Mouse (Mus musculus) cerebellum, adult 9-10 months (tissue): ENCODE results near the gene Apobec2.

Experiments
- DNase-seq: peaks from one replicate; pipeline ENCODE4 v3.0.0; 2022

The Apobec2 gene

DNA sequence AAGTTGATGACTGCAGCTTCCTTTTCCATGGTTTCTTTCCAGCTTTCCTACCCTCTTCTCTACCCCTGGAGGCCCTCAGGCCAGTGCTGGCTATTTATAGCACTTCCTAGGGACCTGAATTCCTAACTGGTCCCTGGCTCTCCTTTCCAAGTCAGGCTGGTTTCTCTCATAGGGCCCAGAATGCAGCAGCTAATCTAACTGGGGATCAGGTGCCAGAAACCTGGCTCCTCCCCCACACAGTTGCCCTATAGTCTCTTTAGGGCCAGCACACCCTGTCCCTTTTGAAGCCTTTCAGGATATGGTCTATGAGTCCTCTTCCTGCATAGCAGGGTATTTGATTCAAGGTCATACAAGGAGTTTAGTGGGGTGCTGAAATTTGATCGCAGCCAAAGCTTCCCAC is 3.8 kb upstream of the Apobec2 start:
- DNase-seq, result no peak

DNA sequence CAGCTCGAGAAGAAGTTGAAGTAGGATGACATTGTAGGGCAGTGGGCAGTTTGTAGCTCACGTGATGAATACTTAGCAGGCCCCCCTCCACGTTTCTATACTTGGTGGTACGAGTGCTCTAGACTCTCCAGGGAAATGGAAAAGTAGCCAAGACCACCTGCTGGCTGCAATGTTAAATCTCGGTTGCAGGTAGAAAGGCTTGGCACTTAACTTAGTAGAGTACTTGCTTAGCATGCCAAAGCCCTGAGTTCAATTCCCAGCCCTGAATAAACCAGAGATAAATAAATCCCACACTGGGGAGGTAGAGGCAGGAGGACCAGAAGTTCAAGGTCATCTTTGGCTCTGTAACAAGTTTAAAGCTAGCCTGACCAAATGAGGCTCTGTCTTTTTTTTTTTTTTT is 1.7 kb upstream of the Apobec2 start:
- DNase-seq, result no peak

DNA sequence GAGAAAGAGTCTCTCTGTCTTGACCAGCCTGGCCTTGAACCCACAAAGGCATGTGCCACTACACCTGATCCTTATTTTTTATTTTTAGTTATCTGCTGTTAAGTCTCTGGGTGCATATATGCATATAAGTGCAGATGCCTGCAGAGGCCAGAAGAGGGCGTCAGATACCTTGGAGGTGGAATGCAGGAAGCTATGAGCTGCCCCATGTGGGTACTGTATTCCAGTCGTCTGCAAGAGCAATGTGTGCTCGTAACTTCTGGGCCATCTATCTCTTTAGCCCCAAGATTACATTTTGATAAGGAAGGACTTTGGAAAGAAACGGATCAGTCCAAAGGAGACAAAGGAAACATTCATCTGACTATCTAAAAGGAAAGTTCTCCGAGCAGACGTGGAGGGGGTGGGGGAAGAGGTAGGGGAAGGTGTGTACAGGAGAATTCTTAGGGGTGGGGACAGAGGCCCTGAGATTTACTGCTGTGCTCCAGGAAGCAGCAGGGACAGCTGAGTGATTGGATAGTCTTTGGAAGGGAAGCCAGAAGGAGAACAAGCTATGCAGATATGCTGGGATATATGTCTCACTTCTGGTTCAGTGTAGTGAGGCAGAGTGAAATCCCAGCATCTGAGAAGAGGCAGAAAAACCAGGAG is 1.1 kb upstream of the Apobec2 start:
- no peak for DNase-seq

DNA sequence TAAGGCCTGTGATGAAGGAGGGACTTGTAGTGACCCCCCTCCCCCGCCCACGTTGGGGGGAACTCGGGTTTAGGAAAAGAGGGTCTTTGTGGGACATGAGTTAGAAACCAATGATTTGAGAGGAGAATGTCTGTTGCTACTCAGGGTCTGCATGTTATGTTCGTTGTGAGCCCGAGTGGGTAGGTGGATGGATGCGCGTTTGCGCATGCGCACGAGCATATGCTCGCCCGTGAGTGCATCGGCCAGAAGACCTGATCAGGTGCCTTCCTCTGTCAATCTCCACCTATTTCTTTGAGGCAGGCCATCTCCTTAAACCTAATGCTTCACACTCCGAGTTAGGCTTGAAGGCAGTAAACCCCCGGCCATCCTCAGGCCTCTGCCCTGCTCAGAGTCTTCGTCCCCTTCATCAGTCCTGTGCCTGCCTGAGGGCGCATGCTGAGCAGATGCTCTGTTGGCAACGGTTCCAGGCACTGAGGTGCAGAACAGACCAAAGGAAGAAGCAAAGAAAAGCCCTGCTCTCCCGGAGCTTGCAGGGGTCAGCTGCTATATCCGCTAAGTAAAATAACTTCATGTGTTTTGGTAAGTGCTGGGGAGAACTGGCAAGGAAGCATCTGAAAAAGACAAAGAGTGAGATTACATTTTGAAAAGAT is 401 bp upstream of the Apobec2 start:
- DNase-seq, result no peak

DNA sequence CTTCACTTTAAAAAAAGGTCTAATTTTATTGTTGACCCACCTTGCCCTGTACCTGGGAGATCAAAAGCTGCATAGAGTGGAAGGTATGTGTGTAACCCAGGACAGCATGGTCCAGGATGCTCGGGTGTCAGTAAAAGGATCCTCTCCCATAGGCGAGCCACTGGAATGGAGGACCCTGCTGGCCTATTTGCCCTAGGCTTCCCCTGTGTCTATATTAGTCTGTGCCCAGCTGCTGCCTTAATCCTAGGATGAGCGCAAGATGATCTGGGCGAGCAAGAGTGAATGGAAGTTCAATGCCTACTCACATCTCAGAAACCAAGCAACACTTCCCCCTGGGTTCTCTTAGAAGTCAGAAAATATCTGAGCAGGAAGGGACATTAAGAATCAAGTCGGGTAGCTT is 1.7 kb downstream of the Apobec2 start:
- DNase-seq, result no peak

DNA sequence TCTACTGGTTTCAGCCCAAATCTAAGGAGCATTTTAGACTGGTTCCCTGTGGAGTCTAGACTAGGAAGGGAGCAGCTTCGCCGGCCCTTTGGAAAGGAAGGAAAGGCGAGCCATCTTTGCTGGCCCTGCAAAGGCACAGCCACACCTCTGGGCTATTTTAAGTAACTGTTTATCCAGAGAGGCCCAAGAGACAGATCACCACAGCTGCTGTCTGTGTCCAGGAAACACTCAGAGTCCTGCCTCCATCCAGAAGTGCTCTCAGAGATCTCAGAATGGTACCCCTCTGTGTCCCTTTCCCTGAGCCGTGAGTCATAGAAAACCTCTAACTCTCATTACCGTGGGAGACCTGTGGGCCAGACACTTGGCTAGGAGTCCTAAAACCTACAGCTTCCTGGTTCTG is 2.3 kb downstream of the Apobec2 start:
- DNase-seq, result no peak

DNA sequence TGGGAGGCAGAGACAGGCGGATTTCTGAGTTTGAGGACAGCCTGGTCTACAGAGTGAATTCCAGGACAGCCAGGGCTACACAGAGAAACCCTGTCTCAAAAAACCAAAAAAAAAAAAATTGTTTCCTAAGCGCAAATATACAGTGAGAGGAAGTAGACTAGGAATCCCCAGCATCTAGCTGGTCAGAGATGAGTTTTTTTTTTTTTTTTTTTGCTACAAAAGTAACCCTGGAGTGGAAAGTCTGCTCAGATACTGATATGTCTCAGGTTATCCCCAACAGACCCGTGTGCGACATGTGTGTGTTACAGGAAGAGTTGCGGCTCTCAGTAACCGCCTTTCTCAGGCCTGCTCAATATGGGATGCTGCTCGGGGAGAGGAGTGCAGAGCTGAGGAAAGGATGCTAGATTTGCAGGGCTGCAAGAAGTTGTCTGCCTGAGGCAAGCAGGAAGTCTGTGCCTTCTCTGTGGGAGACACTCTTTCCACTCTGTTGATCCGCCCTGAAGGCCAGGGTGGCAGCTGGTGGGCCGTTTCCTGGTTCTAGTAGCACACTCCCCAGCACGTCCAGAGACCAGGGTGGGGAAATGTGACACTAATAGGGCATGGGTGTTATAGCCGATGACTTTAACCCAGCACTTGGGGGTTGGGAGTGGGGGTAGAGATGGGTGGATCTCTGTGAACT is 4.7 kb downstream of the Apobec2 start:
- DNase-seq, result no peak

DNA sequence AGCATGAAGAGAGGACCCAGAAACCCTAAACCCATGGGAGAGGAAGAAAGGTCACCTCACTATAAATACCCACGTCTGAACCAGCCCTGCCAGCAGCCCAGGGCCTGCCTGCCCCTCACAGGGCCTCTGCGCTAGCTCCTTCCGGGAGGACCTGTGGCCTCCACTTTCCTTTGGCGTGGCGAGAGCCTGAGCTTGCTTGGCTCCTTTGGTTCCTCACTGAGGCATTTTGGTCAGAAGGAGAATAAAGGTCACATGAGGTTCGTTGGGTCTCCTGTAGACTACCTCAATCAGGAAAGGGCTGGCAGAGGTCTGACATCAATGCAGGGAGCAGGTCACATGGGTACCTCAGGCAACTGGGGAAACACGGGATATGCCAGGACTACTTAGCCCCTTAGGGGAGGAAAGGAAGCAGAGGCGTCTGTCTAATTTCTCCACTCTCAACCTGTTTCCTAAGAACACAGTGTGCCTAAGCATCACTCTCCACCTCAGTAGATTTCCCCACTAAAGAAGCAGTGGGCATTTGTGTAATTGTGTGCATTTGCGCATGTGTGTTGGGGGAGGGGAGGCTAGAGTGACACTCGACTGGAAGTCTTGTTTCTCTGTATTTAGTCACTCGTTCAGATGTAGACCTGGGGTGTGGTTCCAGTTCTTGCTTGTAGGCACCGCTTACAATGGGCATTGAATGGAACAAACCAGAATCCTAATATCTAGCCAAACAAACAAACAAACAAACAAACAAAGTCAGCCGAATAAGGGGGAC is 5.6 kb downstream of the Apobec2 start:
- DNase-seq, result no peak

DNA sequence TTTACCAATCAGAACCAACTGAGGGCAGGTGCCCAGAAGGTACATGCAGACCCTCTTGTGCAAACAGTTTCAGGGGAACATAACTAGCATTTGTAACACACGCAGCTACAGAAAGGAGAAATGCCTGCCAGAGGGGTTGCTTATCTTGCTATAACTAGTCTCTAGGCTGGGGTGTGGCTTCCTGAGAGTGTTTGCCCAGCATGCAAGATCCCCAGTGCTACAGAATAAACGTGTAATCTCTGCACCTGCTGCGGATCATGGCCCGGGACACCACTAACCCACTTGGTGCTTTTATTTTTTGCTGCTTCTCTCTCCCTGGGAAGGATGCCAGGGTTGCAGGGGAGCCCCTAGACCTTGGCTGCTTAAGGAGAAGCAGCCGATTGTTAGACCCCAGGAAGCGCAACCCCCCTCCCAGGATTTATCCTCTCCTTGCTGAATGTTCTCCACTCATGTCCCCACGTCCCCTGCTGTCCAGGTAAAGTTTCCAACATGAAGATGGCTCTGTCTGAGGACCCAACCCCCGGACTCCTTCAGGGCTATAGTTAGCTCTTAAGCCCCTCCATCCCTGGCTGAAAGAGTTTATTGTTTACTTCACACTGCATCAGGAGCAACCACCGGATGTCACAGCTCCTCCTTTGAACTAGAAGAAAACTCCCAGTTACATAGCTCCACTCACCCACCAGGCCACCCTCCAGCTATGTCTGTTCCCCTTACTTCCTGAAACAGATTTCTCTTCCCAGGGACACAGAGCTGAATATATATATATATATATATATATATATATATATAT is 6.7 kb downstream of the Apobec2 start:
- no peak for DNase-seq

DNA sequence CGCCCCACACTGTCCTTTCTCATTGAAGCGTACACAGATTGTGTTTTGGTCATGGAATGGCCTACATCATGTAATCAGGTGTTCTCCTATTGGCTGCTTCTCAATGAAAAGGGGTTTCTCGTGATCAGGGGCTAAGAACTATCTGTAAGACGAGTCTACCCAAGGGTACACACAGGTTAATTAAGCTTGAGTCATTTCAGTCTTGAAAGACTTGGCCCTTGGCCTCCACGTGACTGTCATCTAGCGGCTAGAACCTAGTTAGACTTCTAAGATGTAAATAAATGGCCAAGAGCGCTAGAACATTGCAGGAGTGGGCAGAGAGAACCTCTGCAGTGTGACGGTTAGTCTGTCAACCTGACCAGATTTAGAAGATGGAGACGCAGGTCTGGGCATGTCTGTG is 8.5 kb downstream of the Apobec2 start:
- DNase-seq, result no peak

DNA sequence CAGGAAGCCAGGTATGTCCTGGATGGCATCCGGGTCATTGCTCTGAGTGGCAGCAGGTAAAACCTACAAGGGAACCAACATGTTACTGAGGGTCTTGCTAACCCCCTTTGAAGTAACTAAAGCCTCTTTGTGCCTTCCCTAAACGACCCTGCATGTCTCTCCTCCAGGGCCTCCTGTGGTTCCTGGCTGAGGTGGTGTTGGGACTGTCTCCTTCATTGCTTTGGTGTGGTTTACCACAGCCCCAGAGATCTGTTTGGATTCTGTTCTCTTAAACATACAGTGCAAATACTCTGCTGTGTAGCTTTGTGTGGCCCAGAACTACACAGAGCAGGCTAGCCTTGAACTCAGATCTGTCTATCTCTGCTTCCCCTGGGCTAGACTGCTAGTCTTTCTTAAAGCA is 13.2 kb downstream of the Apobec2 start:
- no peak for DNase-seq

DNA sequence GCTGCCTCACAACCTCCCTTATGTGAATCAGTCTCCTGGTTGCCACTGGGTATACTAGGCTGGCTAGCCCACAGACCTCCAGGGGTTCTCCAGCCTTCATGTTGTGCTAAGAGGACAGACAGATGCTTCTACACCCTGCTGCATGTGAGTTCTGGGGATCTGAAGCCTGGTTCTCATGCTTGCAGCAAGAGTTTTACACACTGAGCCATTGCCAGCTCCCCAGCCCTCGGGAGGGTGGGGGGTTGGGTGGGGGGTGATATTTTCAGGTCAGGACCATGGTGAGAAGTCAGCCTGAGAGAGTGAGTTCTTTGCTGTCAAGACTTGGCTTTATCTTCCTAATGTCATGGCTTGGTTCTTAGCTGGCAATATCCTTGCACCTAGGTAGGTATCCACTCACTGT is 13.9 kb downstream of the Apobec2 start:
- DNase-seq, result peak; percentile 6

DNA sequence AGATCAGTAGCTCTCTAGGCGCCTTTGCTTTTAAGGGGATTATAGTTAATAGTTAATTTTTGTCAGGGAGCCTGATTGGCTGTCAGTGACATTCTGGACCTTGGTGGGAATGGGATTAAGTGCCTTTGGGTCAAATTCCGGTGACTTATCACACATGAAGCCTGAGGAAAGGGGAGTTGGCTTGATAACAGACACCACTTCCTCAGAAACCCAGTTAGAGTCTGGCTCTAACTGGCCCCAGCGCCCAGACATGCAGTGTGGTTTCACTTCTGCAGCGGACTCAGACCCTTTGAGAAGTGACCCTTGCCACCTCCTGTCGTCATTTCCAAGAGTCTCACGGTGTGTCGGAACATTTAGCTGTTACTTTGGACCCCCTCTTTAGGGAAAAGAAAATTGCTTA is 14.6 kb downstream of the Apobec2 start:
- DNase-seq, result peak; percentile 10

DNA sequence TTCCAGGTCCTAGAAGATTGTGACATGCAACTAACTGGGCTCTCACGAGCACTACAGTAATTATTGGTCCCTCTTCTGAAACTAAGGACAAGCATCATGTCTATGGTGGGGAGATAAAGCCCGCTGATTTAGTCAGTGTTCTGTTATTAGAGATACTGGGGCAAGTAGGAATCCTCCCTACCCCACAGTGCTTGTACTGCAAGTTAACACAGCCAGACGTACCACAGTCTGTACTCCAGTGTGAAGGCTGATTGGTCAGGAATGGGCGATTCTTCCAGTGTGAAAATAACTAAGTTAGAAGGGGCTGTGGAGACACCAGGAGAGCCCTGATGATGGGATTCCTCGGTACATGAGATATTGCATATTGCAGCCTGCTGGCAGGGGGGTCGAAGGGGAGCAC is 15.2 kb downstream of the Apobec2 start:
- peak; percentile 13 for DNase-seq

DNA sequence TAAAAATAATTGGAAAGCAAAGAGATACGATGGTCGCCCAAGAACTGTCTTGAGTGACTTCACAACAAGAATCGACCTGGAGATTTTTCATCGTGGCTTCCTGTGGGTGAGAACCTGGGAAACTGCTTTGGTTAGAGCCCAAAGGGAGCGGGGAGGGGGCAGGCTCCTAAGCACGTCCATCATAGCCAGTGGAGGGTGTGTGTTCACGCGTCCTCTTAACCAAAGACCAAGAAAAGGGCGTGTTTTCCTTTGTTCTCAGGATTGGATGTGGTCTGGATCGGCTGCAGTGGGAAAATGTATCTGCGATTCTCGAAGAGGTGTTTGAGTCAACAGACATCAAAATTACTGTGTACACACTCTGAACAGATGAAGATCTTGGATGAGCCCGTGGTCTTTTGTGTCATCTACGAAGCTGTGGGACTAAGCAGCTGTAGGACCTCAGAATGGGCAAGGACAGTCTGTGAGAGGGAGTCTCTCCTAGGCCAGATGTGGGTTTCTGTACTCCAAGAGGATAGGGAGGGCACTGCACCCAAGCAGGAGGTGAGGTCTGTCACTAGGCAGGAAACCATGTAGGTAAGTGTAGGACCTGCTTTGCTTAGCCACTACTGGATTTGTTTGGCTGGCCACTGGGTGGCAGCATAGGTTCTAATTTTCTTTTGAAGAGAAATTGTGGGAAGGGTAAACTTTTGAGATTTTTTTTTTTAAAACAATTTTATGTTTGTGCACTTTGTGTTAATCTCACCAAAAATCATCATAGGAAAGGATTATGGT is 16.1 kb downstream of the Apobec2 start:
- DNase-seq, result peak; percentile 62

DNA sequence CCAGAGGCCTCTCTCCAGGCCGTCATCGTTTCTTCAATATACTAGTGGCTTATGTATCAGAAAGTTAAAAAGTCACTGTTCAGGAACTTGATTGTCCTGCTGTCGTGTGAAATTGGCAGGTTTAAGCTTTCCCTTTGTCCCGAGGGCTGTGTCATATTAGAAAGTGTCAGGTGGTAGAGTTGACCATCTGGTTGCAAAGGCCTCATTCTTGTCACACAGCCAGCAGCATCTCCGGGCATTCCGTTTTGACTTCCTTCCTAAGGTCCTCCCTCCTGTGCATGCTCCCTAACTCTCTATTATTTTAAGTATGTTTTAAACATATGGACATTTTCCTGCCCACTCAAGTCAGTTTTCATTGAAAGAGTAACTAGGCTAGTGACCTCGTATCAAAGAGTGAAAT is 16.7 kb downstream of the Apobec2 start:
- DNase-seq, result peak; percentile 80

DNA sequence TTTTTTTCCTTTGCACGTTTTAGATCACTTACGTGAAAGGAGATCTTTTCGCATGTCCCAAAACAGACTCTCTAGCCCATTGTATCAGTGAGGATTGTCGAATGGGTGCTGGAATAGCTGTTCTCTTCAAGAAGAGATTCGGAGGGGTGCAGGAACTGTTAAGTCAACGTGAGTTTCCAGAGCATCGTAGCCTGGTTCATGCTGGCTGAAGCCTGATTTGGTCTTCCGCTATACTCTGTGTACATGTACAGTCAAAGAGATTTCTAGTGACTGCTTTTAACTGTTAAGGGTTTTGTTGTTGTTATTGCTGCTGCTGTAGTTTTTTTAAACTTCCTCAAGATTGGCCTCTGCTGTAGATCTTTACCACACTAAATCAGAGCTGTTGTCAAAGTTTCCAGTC is 21.5 kb downstream of the Apobec2 start:
- peak; percentile 62 for DNase-seq

DNA sequence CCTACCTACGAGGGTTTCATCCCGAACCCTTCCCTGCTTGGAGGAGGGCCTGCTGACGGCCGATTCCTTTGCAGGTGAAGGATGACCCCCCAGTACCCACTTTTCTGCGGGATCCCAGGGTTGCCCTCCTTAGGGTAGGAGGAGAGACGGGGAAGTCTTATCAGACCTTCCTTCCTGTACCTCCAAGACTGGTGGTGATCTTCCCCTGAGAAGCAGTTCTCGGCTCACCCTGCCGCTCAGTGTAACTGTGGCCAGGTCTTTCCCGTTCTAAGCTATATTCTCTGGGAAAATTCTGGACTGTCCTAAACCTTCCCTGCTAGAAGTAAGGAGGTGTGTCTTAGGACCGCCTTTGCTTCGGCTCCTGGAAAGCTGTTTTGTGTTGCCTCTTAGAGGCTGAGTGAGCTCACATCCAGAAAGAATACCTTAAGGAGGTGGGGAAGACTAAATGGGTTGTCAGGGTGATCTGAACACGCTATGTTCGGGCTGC is 22.4 kb downstream of the Apobec2 start:
- no peak for DNase-seq

DNA sequence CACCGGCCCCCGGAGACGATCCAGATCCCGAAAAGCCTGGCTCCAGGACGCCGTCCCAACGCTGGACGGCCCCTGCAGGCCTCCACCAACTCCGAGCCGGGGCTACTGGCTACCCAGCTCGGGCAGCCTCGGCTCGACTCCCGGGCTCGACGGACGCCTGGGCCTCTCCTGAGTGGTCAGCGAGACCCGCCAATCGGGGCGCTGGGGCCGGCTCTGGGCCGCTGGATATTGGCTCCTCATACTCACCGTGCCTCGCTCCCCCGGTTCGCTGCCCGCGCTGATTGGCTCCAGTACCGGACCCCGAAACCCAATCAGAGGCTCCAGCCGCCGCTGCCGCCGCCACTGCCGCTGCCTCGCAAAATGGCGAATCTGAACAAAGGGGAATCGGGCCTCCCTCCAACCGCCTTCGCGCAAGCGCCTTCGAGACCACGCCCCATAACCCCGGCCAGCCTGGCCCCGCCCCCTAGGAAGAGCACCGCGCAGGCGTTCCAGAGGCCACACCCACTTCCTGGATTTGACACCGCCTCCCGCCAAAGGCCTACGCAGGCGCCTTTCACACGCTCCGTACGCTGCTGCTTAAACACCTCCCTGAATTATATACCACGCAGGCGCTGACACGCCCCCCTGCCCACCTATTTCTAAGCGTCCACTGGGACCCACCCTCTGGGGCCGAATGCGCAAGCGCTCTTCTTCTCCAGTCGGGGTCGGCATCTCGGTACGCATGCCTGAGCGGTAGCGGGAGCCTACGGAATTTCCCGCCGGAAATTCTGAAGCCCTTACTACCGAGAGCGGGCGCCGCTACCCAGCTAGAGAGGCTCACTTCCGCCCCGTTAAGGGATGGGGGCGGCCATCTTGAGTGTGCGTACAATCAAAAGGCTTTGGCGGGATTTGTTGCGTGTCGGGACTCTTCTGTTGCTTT is 23.1 kb downstream of the Apobec2 start, which contains the start of the genes Nfya and Oard1:
Gene Nfya, minus strand, starts transcription at position 527 of the 919 bp plus-strand sequence.
Gene Oard1, plus strand, starts transcription at position 635 of the 919 bp plus-strand sequence.
- DNase-seq, result peak; percentile 100

DNA sequence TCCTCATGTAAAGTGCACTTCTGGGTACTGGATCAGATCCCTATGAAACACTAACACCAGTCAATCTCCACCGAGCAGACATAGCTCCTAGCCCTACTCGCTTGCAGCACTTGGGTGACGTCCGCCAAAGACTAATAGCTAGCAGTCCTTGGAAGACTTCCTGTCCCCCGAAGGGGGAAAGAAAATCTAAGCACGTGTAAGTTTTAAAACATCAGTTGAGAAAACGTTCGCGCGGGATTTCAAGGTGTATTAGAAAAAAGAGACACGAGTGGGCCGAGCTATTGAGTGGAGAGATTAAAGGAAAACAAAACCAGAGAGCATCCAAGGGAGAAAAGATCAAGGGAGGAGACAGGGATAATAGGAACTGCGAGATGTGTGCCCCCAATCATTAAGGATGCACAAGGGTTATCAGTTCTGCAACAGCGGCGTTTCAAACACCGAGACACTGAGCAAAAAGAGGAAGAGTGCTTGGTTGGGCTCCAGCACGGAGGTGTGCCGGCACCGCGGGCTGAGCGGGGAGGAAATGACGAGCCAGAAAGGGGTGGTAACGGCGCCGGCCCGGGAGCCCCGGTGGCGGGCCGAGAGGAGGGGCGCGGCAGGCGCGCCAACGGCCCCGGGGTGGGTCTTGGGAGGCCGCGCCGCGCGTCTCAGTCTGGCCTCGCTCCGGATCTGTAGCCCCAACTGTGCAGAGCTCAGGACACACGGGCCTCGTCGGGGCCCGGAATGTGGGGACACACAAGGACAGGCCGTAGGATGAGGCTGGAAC is 24.0 kb downstream of the Apobec2 start:
- peak; percentile 82 for DNase-seq
